Mouse (Mus musculus) ES-E14 (cell line): Measurements from ENCODE around the gene Crb1. TPM values are rescaled to one million over a fixed set of nuclear protein-coding genes. Genes with fewer than 3 reads are reported as not detected.

ENCODE experiments used
- DNase-seq: peaks from one replicate; pipeline ENCODE4 v3.0.0-alpha.2; 2013; ENCODE audit warnings: low read depth, low spot score
- H3K27ac ChIP-seq: 2 replicates; pipeline ENCODE4 v1.5.1; 2012; ENCODE audit warnings: low read depth, mild to moderate bottlenecking, low read length, moderate library complexity, mixed read lengths; ENCODE audit not compliant: poor library complexity, insufficient read depth, severe bottlenecking
- H3K36me3 ChIP-seq: 2 replicates; pipeline ENCODE4 v1.6.1; 2012; ENCODE audit warnings: mild to moderate bottlenecking, low read length, moderate library complexity, mixed read lengths; ENCODE audit not compliant: control insufficient read depth, poor library complexity, insufficient read depth, severe bottlenecking
- H3K4me1 ChIP-seq, 2 experiments: fragments of 150-350 bp in 1 of 2; sonication (generic) in 1 of 2; 2 replicates each; pipeline ENCODE4 v1.6.1; 2012; ENCODE audit warnings: low read length in 2 of 2, mild to moderate bottlenecking in 1 of 2, mixed read lengths in 1 of 2; ENCODE audit not compliant: control insufficient read depth in 2 of 2, insufficient read depth in 2 of 2, poor library complexity in 1 of 2
- H3K4me3 ChIP-seq, 2 experiments: fragments of 150-350 bp in 1 of 2; sonication (generic) in 1 of 2; 2 replicates each; pipeline ENCODE4 v1.5.1; 2012; ENCODE audit warnings: low read length in 2 of 2, low read depth in 1 of 2, mild to moderate bottlenecking in 1 of 2, mixed read lengths in 1 of 2; ENCODE audit not compliant: insufficient read depth in 1 of 2, poor library complexity in 1 of 2, severe bottlenecking in 1 of 2
- H3K9ac ChIP-seq: 2 replicates; pipeline ENCODE4 v1.6.1; 2012; ENCODE audit warnings: low read depth, mild to moderate bottlenecking, low read length, mixed read lengths; ENCODE audit not compliant: poor library complexity, insufficient read depth, severe bottlenecking
- H3K9me3 ChIP-seq: fragments of 150-350 bp; sonication (generic); 2 replicates; pipeline ENCODE4 v1.6.1; 2012; ENCODE audit warnings: low read depth, mild to moderate bottlenecking, low read length; ENCODE audit not compliant: control insufficient read depth, insufficient read depth
- CHD2 ChIP-seq: IDR thresholded peaks from 2 replicates; pipeline ENCODE4 v1.6.1; 2014; ENCODE audit warnings: mild to moderate bottlenecking, low read depth, low read length, inconsistent platforms
- HCFC1 ChIP-seq: IDR thresholded peaks from 2 replicates; pipeline ENCODE4 v1.6.1; 2012; ENCODE audit warnings: low read length, inconsistent platforms, borderline replicate concordance; ENCODE audit not compliant: insufficient read depth
- MAFK ChIP-seq: IDR thresholded peaks from 2 replicates; pipeline ENCODE4 v1.6.1; 2014; ENCODE audit warnings: mild to moderate bottlenecking, low read depth, low read length, inconsistent platforms; ENCODE audit not compliant: insufficient read depth
- ZC3H11A ChIP-seq: IDR thresholded peaks from 2 replicates; pipeline ENCODE4 v1.6.1; 2012; ENCODE audit warnings: low read depth, mild to moderate bottlenecking, inconsistent platforms, low read length, borderline replicate concordance
- ZNF384 ChIP-seq: IDR thresholded peaks from 2 replicates; pipeline ENCODE4 v1.6.1; 2012; ENCODE audit warnings: low read depth, low read length, inconsistent platforms
- in situ Hi-C, 2 experiments: fragments of 600-800 bp; cut with MboI; formaldehyde crosslinking; loops; one replicate each; pipeline ENCODE4 v1.15.1; 2025; ENCODE audit warnings: low sequenced_read_pairs in 2 of 2, inconsistent platforms in 1 of 2; ENCODE audit not compliant: unreplicated experiment in 2 of 2
- total RNA-seq: library from RNA; depleted of rRNA; stranded (reverse); fragments of 300-350 nt; gene quantifications from 2 replicates; pipeline ENCODE4 v1.2.3, GENCODE M21; 2012

Crb1 gene
- total RNA-seq, 1 experiment = 0.18 TPM

DNA sequence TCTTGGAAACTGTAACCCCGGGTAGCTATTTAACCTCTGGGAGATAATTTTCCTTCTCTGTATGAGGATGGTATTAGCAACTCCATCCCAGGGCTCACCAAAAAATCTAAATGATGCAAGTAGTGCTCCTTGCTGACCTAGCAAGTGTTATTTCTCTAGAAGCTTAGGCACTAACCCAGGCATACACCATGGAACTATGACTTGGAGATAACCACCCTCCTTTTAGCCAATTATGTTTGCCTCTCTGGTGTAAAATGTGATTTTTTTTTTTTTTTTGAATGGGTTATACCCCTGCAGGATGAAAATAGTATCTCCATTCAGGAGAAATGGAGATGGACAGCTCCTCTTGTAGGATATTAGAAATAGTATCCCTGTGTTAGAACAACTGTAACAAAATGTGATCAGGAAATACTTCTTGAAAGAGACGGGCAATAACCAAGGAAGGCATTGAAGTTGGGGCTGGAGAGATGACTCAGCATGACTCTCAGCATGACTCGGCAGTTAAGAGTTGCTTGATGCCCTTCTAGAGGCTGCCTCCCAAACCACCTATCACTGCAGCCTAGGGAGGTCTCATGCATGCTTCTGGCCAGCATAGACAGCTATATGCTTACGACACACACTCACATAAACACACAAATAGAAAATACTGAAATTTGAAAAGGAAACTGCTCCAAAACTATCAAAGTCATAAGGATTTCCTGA is 100.1 kb downstream of the Crb1 start:
- in situ Hi-C loops = no loop called here
- Histone ChIP-seq H3K4me1 (no peaks in the 10 kb centered on the region), H3K9me3 (no peaks in the 10 kb centered on the region), H3K4me3 (no peak overlapping the region), H3K27ac (no peak overlapping the region), H3K36me3 (no peaks in the 10 kb centered on the region), H3K9ac (no peak overlapping the region)
- DNase-seq = no peak
- 0 out of 2 replicates have a peak, but pooled peaks have one; percentile 17 for TF ChIP-seq ZNF384
- peak; percentile 71 for TF ChIP-seq MAFK
- no peak for TF ChIP-seq HCFC1

GRCm38 (mm10) chr1:139267844-139268243 is 109.1 kb downstream of the Crb1 start:
- in situ Hi-C loops = no loop called here
- no peak overlapping the region for H3K9ac ChIP-seq
- no peak overlapping the region for H3K4me3 ChIP-seq
- DNase-seq = peak; percentile 53
- TF ChIP-seq ZC3H11A (peak; percentile 87), MAFK (no peak), CHD2 (no peak)
- no peaks in the 10 kb centered on the region for H3K4me1 ChIP-seq
- H3K9me3 ChIP-seq = no peaks in the 10 kb centered on the region
- H3K36me3 ChIP-seq = no peaks in the 10 kb centered on the region
- no peak overlapping the region for H3K27ac ChIP-seq

DNA sequence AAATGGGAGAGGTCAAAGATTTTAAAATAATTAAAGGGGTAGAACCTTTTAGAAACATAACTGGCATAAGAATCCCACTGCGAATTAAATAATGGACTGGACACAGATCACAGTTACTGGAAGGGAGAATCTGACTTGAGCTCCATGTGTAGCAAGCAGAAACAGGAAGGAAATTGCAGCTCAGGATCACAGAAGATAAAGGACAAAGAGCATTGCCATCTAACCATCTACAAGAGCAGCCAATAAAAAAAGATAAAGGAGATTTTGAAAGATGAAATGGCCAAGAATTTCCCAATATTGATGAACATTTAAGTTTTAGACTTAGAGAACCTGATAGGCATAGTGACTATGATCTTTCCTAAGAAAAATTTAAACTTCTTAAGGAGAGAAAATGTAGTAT is 112.7 kb downstream of the Crb1 start:
- Histone ChIP-seq H3K9me3 (no peaks in the 10 kb centered on the region), H3K4me1 (no peaks in the 10 kb centered on the region), H3K9ac (no peak overlapping the region), H3K27ac (no peak overlapping the region), H3K4me3 (no peak overlapping the region), H3K36me3 (no peaks in the 10 kb centered on the region)
- TF ChIP-seq ZC3H11A = no peak
- TF ChIP-seq HCFC1 = no peak
- TF ChIP-seq ZNF384 = no peak
- no peak for TF ChIP-seq MAFK
- TF ChIP-seq CHD2 = no peak
- in situ Hi-C loops = no loop called here
- no peak for DNase-seq

- Histone ChIP-seq H3K4me3 (no peak overlapping the region), H3K9ac (no peak overlapping the region), H3K27ac (no peak overlapping the region), H3K36me3 (no peaks in the 10 kb centered on the region), H3K4me1 (no peaks in the 10 kb centered on the region), H3K9me3 (no peaks in the 10 kb centered on the region)
- no peak for DNase-seq
- TF ChIP-seq MAFK = no peak
- no peak for TF ChIP-seq ZNF384
- TF ChIP-seq CHD2 = no peak
- TF ChIP-seq HCFC1 = no peak
- TF ChIP-seq ZC3H11A = no peak
- in situ Hi-C loops = no loop called here
Observed at GRCm38 (mm10) chr1:139263158-139263557, 113.7 kb downstream of the Crb1 start.

- no peak overlapping the region for H3K27ac ChIP-seq
- in situ Hi-C loops = no loop called here
- H3K4me1 ChIP-seq = no peaks in the 10 kb centered on the region
- no peak overlapping the region for H3K9ac ChIP-seq
- TF ChIP-seq ZNF384 (no peak), MAFK (no peak), HCFC1 (no peak), CHD2 (no peak), ZC3H11A (no peak)
- no peaks in the 10 kb centered on the region for H3K36me3 ChIP-seq
- H3K9me3 ChIP-seq = no peaks in the 10 kb centered on the region
- H3K4me3 ChIP-seq = no peak overlapping the region
- no peak for DNase-seq
Observed at GRCm38 (mm10) chr1:139255581-139255980, 121.3 kb downstream of the Crb1 start.
